Mouse (Mus musculus): ENCODE data around the gene Tnrc18. TPM values are rescaled to one million over a fixed set of nuclear protein-coding genes. Genes with fewer than 3 reads are reported as not detected.

Tnrc18 gene
- total RNA-seq, 4 experiments from 2014 or later: 112 to 134 (median 116) TPM

- DNase-seq (ENCODE audit: low spot score in 2 of 2): no peak
These were observed 123.6 kb downstream of the Tnrc18 start for GRCm38 (mm10) chr5:142693738-142694430.

GRCm38 (mm10) chr5:142692971-142693737, 124.3 kb downstream of the Tnrc18 start:
- DNase-seq (ENCODE audit: low spot score in 2 of 2): no peak

GRCm38 (mm10) chr5:142692248-142692647, 125.2 kb downstream of the Tnrc18 start, which contains the start of gene Slc29a4:
Slc29a4 (plus strand) TSS chr5:142692512.
- peak; percentile 33 to 77 for DNase-seq (ENCODE audit: low spot score in 2 of 2)

- no peak for DNase-seq (ENCODE audit: low spot score in 2 of 2)
These were observed 127.1 kb downstream of the Tnrc18 start for GRCm38 (mm10) chr5:142690343-142690742.

- DNase-seq (ENCODE audit: low spot score in 2 of 2): no peak
These were observed 128.6 kb downstream of the Tnrc18 start for GRCm38 (mm10) chr5:142688866-142689265.

- no peak for DNase-seq (ENCODE audit: low spot score in 2 of 2)
These were observed 134.9 kb downstream of the Tnrc18 start for GRCm38 (mm10) chr5:142682529-142682928.

- no peak for DNase-seq (ENCODE audit: low spot score in 2 of 2)
These were observed 135.6 kb downstream of the Tnrc18 start for GRCm38 (mm10) chr5:142681911-142682310.

GRCm38 (mm10) chr5:142679065-142679464, 138.4 kb downstream of the Tnrc18 start:
- DNase-seq (ENCODE audit: low spot score in 2 of 2): no peak

- DNase-seq (ENCODE audit: low spot score in 2 of 2): no peak
These were observed 139.3 kb downstream of the Tnrc18 start for GRCm38 (mm10) chr5:142678141-142678571.

Other genes with a start within 250 kb of the Tnrc18 start
- gene Mmd2, start 208.9 kb downstream of the Tnrc18 start, total RNA-seq (2022): 10 to 100 TPM; 92.3 to 99.7 (median 96.6) TPM
- 10 to 100 TPM; 90.8 to 95.2 (median 92.5) TPM for gene Wipi2, start 190.0 kb downstream of the Tnrc18 start, total RNA-seq (2022)
- gene Slc29a4, start 125.2 kb downstream of the Tnrc18 start, total RNA-seq (2022): 10 to 100 TPM in 1 of 4 experiments, 1 to 10 TPM in 3; 6.3 to 16.9 (median 9.3) TPM
- 10 to 100 TPM; 28.8 to 30.9 (median 29.6) TPM for gene Fbxl18, start 77.8 kb upstream of the Tnrc18 start, total RNA-seq (2022)
- 1,000 to 10,000 TPM; 2,552 to 2,721 (median 2,651) TPM for gene Actb, start 89.1 kb upstream of the Tnrc18 start, total RNA-seq (2022)
- 100 to 1,000 TPM; 218 to 276 (median 259) TPM for gene Fscn1, start 142.7 kb upstream of the Tnrc18 start, total RNA-seq (2022)

Measured in left cerebral cortex, adult 8-10 months (tissue).